Mouse (Mus musculus): Measurements from ENCODE around the gene Son. TPM values are rescaled to one million over a fixed set of nuclear protein-coding genes. Genes with fewer than 3 reads are reported as not detected.

Son gene
- 107 TPM for polyA plus RNA-seq (2014; fragmentation: Illumina TruSeq; extraction: RNeasy Lipid Tissue Mini Kit (QIAGEN cat#74804); ENCODE audit: insufficient read depth, low read depth, low replicate concordance)

DNA sequence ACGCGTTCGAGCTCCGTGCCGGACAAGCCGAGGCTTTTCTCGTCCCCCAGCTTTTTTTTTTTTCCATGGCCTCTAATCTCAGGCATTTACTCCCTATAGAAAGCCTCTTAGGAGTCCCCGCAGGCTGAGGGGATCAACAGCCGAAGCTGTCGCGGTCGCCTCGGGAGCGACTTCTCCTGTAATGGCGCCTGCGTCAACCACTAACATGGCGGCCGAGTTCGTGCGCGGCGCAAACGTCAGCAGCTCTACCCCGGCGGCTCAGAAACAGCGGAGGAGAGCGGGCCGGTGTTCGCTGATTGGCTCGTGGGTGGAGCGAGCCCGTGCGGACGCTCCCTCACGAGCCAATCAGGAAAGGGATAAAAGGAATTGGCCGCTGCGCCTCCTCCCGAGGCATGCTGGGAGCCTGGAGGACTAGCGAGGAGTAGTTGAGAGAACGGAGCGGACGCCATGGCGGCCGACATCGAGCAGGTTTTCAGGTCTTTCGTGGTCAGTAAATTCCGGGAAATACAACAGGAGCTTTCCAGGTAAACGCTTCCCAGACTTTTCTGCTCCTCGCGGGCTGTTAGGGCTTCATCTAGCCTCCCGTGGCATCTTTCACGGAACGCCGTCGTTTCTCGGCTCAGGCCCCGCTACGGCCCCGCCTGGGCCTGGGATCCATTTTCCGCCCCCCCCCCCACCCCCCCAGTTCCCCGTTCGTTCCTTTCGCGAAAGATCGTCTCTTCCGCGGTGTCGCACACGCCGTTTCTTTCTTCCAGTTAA is at the start of gene Son:
TSS of gene Son (plus strand) at position 46 of the 759 bp plus-strand sequence.

GRCm38 (mm10) chr16:91597672-91598010 is 49.7 kb upstream of the Son start, which contains the start of gene Tmem50b:
Tmem50b (minus strand) TSS chr16:91597800.

DNA sequence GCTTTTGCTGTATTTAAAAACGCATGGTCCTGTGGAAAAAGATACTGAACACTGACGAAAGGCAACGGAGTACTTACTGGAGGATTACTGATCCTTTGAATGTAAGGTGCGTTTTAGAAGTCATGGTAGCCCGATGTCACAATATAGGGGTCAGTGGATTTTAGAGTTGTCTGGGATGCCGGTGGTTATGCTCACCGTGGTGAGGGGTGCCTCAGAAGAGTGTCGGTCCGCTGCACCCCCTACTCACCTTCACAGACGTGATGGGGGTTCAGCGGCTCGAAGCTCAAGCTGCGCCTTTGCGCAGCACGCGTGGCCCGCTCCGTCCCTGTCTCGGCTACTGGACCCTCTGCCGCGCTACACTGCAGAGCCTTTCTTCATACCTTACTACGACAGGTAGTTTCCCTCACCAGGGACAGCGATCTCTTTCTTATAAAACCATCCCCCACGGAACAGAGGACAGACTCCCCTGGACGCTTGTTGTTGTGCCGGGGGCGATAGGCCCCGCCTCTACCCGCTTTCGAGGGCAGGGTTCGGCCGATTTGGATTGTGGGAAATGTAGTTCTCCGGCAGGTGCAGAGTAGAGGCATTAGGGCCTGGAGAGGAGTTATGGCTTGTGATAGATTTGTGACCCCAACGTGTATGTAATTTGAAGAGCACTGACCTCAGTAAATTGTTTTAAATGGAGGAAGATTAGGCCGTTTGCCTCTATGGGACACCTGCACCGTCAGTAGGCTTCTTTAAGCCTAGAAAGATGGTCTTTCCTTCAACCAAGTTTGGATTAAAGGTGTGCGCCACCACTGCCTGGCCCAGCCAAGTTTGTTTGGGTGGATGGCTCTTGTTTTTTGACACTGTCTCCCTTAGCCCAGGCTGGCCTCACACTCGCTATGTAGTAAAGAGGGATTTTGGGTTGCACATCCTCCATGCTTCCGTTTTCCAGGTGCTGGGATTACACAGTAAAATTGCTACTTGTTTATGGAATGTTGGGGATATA is 28.5 kb upstream of the Son start, which contains the start of gene Dnajc28:
TSS of gene Dnajc28 (minus strand) at position 516 of the 991 bp plus-strand sequence.

GRCm38 (mm10) chr16:91646681-91647419 is 456 bp upstream of the Son start, which contains the start of gene Gart:
Gart (minus strand) TSS chr16:91646952.

DNA sequence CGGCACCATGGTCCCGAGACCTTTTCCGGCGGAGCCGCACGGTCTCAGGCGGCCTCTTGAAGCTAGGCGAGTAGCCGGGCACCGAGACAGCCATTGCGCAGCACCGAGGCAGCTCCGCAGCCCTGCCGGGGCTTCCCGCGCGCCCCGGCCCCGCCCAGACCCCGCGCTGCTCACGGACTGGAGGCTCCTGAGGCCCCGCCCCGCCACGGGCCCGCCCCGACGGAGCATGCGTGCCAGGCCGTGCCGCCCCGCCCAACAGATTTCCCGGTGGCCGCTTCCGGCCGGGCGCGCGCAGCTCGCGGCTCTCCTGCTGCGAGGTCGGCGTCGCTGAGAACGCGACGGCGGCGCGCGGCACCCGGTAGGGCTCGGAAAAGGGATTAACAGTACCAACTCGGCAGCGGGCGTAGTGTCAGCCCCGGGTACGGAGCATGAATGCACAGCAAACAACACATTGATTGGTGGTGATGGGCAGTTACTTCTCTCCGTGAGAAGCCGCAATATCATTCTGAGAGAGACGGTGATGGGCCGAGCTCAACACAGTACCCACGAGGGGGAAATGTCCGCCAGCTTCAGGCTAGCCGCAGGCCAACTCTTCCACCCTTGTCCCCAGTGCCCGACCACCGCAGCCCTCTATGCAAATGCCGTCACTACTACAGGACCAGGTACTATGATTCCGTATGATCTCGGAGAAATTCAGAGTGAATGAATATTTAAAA is 41.5 kb downstream of the Son start, which contains the start of gene Donson:
TSS of gene Donson (minus strand) at position 152 of the 716 bp plus-strand sequence.

GRCm38 (mm10) chr16:91728123-91729065 is 81.1 kb downstream of the Son start, which contains the start of gene Cryzl1:
Cryzl1 (minus strand) TSS chr16:91728975.

Other genes starting within 250 kb of the Son start
- gene Il10rb, start 241.3 kb upstream of the Son start, polyA plus RNA-seq (2014; fragmentation: Illumina TruSeq; extraction: RNeasy Lipid Tissue Mini Kit (QIAGEN cat#74804); ENCODE audit: insufficient read depth, low read depth, low replicate concordance), result 56.4 TPM
- gene Ifnar1, start 162.3 kb upstream of the Son start, polyA plus RNA-seq (2014; fragmentation: Illumina TruSeq; extraction: RNeasy Lipid Tissue Mini Kit (QIAGEN cat#74804); ENCODE audit: insufficient read depth, low read depth, low replicate concordance), result 22.3 TPM
- gene Ifngr2, start 100.4 kb upstream of the Son start, polyA plus RNA-seq (2014; fragmentation: Illumina TruSeq; extraction: RNeasy Lipid Tissue Mini Kit (QIAGEN cat#74804); ENCODE audit: insufficient read depth, low read depth, low replicate concordance), result 23.4 TPM
- 80.1 TPM for gene Tmem50b, start 49.7 kb upstream of the Son start, polyA plus RNA-seq (2014; fragmentation: Illumina TruSeq; extraction: RNeasy Lipid Tissue Mini Kit (QIAGEN cat#74804); ENCODE audit: insufficient read depth, low read depth, low replicate concordance)
- 2.6 TPM for gene Dnajc28, start 28.5 kb upstream of the Son start, polyA plus RNA-seq (2014; fragmentation: Illumina TruSeq; extraction: RNeasy Lipid Tissue Mini Kit (QIAGEN cat#74804); ENCODE audit: insufficient read depth, low read depth, low replicate concordance)
- gene Gart, start 554 bp upstream of the Son start, polyA plus RNA-seq (2014; fragmentation: Illumina TruSeq; extraction: RNeasy Lipid Tissue Mini Kit (QIAGEN cat#74804); ENCODE audit: insufficient read depth, low read depth, low replicate concordance), result 25.6 TPM
- gene Donson, start 41.3 kb downstream of the Son start, polyA plus RNA-seq (2014; fragmentation: Illumina TruSeq; extraction: RNeasy Lipid Tissue Mini Kit (QIAGEN cat#74804); ENCODE audit: insufficient read depth, low read depth, low replicate concordance), result 5.1 TPM
- gene Cryzl1, start 81.5 kb downstream of the Son start, polyA plus RNA-seq (2014; fragmentation: Illumina TruSeq; extraction: RNeasy Lipid Tissue Mini Kit (QIAGEN cat#74804); ENCODE audit: insufficient read depth, low read depth, low replicate concordance), result 35.4 TPM
- 9.3 TPM for gene Itsn1, start 81.8 kb downstream of the Son start, polyA plus RNA-seq (2014; fragmentation: Illumina TruSeq; extraction: RNeasy Lipid Tissue Mini Kit (QIAGEN cat#74804); ENCODE audit: insufficient read depth, low read depth, low replicate concordance)

All from lung, adult 10 weeks (tissue).